Mouse (Mus musculus) spleen, adult 12 weeks (tissue): ENCODE data around the gene Olfr1367.

Experiments used
- DNase-seq: peaks from one replicate; pipeline ENCODE4 v3.0.0; 2022; ENCODE audit warnings: low spot score

The Olfr1367 gene

DNA sequence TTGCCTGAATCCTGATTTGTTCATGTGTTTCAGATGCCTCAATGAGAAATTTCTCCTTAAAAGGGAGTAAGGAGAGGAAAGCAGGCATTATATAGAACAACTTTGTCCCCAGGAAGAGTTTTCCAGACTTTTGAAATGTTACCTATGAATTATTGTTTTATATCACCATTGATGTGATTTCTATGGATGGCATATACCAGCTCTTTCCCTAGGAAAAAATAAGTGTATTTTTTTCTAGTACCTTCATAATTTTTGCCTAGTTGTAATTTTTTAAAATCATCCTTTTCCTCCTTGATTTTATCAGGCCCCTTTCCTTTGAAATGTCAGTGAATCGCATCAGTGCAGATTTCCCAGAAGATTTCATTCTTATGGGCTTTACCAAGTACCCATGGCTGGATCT, at the start of gene Olfr1367:
Olfr1367 (plus strand) TSS at position 301 of the 400 bp plus-strand sequence.
- DNase-seq: no peak

DNA sequence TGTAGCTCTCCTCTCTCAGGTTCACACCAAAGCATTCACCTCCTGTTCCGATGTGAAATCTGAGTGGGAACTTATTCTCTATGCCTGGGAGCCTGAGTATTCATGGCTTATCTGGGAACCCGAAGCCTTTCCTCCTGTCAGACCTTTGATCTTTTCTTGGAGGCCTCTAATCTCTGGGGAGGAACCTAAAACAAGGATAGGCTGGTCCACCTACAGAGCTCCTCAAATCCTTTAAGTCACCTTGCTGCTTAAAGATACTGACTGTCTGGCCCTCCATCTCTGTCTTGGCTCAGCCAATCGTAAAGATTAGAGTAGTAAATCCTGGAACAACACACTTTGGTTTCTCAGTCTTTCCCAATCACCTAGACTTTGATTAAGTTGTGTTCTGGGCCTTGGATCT, 48.2 kb upstream of the Olfr1367 start:
- DNase-seq: no peak

DNA sequence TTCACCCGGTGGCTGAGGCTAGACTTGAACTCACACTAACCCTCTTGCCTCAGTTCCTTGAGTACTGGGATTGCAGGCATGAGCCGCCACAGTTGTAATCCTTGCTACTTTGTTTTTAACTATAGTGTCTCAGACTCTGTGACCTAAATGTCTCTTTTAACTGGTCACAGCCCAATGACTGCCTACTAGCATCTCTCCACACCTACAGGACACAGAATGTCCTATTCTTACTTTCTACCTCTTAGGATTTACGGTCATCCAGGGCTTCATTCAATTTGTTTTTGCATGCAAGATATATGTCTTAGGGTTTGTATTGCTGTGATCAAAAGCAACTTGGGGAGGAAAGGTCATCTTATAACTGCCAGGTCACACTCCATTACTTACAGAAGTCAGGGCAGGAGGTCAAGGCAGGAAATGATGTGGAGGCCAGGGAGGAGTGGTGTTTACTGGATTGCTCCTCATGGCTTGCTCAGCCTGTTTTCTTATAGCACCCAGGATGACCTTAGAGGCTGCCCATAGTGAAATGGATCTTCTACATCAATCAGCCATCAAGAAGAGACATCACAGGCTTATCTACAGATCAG, 42.1 kb upstream of the Olfr1367 start:
- DNase-seq: no peak

DNA sequence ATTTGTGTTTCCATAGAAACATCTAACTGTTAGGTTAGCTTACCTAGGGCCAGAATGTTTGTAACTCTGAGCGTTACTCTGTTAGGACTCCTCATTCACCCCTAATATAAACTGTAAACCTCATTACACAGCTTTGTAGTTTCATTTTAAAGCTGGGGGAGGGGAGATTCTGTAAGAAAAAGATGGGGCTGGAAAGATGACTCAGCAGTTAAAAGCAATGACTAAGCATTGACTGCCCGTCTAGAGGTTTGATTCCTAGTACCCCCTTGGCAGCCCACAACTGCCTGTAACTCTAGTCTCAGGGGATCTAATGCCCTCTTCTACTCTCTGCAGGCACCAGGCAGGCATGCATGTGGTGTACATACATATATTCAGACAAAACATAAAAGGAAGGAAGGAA, 36.9 kb upstream of the Olfr1367 start:
- no peak for DNase-seq

DNA sequence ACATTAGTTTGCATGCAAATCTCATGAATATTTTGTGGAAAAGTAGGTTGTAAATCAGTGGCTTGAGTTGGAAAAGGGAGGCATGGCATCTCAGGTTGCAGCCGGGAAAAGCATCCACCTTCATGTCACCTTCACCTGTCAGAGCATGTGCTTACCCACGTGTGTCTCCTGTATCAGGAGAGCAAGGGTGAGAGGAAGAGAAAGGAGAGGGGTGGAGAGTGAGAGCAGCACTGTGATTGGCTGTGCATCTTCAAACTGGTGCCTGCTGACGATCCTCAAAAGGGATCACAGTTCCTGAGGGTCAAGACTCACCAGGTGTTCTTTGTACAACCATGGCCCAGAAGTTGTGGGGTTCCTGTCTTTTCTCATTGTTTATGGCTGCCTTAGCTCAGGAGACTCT, 34.8 kb upstream of the Olfr1367 start, which contains the start of gene Gpx6:
Gpx6 (plus strand) TSS at position 200 of the 400 bp plus-strand sequence.
- no peak for DNase-seq

DNA sequence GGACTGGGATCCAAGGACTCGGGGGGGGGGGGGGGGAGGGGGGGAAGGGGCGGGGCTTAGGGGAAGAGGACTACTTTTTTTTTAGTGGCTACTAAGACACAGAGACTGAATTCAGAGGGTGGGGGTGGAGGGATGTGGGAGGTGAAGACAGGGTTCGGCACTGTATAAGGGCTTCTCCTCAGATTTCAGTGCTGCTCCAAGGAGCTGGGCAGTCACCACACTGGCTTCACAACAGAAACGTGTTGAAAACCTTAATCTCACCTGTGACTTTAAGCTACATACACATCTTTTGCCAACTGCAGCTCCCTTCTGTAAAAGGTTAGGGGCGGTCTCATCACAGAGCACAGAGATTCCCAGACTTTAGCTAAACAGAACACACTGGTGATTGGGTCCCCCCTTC, 33.9 kb upstream of the Olfr1367 start:
- DNase-seq: no peak

DNA sequence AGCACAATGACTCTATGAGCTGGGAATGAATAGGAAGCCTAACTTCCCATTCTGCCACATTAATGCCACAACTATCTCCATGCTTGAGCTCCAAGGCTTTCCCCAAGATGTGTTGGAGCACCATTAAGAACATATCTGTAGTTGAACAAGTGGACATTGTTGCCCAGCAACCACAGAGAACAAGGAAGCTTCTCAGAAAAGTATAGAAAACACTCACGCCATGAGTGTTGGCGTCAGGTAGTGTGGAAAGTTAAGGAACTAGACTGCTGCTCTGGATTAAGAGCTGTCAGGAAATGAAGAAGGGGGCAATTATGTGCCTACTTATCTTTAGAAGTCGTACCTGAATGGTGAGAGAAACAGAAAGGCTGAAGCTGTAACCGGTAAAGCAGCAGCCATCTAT, 32.8 kb upstream of the Olfr1367 start:
- DNase-seq: no peak

DNA sequence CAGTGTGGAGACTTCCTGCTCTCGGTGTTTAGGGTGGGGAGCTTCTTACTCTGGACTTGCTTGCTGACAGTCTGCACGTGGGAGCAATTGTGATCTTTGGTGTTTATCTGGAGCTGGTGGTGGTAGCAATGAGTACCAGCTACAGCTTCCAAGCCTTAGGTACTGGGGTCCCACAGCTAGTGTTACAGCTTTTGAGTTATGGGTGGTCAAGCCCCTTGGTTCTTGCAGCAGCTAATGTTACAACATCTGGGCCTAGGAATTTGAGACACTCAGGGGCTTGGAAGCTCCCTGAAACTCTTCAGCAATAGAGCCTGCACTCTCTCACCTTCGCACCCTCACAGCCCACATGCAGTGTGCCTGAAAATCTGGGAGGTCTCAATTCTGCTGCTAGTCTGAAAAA, 26.4 kb upstream of the Olfr1367 start:
- DNase-seq: no peak

DNA sequence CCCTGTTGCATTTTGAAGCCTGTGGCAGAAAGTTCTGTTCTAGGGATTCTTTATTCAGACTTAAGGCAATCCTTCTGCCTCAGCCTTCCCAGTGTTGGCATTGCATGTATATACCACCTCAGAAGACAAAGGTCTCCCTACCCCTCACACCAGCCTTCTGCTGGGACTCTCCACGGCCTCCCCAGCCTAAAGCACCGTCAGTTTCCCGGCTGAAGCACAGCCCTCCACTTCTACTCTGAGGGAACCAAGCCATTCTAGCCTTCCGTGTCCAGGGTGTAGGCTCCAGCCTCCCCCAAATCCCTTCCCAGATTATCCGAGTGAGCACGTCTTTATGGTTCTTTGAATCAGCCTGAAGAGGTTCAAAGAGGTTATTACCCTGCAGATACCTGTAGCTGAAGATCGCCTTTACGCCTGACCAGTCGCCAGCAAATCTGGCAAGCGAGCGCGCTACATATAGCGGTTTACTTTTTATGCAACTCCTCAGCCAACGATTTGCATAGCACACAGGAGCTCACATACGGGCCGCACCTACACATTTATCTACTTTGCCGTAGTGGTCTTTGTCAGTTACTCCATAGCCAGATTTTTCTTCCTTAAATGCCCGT, 24.7 kb upstream of the Olfr1367 start:
- DNase-seq: no peak

DNA sequence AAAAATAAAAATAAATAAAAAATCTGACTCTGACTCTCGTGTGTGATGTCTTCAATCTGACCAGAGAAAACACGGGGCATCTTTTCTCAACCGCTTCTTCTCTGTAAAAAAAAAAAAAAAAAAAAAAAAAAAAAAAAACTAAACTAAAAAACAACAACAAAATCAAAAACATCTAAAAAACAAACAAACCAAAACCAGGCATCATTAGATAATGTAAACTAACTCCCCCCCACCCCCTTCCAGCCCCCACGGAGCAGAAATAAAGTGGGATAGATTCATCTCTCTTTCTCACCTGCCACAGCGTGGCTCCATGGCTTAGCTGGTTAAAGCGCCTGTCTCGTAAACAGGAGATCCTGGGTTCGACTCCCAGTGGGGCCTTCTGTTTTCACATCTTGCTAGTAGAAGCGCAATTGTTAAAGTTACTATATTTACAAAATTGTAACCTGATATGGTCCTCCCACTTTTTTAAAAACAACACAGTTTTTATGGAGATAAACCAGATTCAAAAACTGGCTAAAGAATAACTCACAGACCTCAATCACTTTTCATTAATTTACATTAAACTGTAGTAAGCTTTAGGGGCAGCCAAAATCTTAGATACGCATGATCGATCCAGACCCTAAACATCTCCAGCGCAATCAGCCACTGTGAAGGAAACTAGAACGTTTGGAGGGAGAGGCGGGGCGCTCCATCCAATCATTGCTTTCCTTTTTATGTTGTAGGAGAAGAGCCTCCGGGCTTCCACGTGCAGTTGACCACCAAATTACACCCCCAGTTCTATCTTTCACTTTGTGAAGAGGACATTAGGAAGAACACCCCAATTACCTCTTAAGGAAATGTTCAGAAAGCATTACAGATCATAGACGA, 24.0 kb upstream of the Olfr1367 start:
- no peak for DNase-seq

DNA sequence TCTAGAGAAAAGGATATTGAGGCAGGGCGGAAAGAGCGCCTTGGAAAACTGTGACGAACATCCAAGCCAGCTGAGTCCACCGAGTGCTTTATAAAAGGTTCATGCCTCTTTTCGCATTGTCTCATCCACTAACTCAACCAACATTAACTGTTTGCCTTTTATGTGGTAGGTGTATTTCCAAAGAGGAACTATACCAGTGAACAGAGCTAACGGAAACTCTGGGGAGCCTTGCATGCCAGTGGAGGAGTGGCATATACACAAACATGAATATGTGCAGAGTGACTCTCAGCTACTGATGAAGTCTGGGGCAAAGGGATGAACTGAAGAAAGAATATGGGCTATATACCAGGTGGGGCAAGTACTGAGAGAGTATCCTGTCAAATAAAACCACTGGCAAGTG, 23.3 kb upstream of the Olfr1367 start:
- DNase-seq: no peak

DNA sequence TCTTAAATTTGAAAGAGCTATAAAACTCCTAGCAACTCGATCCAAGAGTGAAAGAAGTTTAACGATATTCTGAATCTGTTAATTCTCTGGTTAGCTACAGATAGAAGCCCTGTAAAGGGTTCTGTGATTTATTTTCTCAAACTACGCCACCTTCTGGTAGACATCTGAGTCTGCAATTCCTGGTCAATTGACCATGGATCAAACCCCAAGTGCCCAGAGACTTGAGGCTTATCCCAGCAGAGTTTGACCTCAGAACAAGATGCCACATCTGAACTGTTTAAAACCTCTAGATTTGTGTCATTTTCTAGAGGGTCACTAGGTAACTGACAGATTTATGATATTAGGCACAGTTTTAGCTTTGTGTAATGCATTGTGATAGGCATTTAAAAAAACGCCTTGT, 20.5 kb upstream of the Olfr1367 start:
- DNase-seq: no peak

DNA sequence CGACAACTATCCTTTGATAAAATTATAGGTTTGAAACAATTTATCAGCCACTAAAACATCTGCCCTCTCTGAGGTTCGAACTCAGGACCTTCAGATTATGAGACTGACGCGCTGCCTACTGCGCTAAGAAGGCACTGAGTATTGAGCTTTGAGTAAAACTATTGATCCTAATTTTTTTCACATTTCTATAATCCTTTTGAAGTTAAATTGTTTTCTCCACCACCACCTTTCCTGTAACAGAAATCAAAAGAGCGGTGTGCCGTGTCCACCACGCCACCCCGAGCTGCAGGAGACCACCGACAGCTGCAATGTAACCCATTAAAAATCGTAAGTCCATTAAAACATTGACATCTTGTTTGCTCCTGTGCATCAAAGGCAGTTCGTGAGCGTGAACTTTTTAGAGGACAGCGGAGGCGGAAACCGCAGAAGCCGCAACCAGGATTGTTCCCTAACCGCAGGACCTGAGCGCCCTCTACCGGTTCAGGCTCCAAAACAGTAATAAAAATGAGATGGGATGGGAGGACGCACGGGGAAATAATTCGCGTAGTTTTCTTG, 20.0 kb upstream of the Olfr1367 start:
- peak; percentile 33 for DNase-seq

DNA sequence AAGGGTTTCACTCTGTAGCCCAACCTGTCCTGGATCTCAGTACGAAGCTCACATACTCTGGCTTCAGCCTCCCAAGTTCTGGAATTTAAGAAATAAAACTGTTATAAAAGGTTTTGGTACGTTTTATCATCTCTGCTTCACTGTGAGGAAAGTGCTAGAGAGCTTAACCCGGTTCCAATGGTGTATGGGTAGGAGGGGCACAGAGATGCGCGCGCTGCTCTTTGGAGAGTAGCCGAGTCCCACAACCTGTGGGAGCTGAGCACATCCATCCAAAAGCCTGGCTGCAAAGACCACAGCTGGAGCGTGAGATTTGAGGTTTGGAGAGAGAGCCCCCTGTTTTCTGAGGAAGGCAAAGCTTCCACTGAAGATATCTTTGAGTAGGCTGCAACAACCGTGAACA, 19.3 kb upstream of the Olfr1367 start:
- DNase-seq: no peak

DNA sequence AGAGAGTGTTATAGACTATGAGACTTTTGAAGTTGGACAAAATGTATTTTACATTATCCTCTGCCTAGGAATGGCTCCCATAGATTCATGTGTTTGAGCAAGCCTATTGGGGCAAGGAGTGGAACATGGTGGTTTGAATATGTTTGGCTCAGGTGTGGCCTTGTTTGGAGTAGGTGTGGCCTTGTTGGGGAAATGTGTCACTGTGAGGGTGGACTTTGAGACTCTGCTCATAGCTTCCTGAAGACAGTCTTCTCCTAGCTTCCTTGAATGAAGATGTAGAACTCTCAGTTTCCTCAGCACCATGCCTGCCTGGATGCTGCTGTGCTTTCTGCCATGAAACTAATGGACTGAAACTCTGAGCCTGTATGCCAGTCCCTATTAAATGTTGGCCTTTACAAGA, 3.9 kb downstream of the Olfr1367 start:
- no peak for DNase-seq

DNA sequence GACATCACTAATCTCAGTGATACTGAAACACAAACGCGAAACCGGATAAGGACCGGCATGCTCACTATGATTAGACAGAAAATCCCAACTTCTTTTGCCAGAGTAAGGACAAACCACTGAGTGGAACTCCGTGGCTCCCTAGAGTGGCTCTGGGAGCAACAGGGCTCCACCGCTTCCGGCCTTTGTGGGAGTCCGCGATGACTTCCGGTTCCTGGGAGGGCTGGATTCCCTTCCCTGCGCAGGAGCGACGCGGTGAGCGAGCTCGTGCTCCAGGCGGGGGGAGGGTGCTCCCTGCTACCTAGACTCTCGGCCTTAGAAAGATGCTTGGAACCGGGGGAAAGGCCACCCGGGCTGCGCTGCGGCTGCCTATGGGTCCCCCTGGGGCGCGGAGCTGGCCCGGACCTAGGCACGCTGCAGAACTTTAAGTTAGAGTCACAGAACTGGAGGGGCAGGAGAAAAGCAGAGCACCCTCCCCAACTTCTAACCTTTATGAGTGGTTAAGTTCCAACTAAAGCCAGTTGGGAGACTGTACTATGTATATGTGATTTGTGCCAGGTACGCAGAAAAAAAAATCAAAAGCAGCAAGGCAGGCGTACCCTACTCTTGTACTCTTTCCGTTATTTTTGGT, 16.0 kb downstream of the Olfr1367 start, which contains the start of gene Zscan12:
Zscan12 (plus strand) TSS at position 200 of the 628 bp plus-strand sequence.
- DNase-seq: peak; percentile 65

DNA sequence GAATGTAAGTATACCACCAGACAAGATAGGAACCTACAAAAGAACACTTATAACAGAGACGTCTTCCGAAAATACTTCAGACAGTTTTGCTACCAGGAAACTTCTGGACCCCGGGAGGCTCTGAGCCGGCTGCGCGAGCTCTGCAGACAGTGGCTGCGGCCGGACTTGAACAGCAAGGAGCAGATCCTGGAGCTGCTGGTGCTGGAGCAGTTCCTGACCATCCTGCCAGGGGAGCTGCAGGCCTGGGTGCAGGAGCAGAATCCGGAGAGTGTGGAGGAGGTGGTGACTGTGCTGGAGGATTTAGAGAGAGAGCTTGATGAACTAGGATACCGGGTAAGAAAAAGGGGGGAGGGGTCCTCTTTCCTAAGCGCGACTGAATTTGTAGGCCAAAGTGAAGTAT, 17.0 kb downstream of the Olfr1367 start:
- DNase-seq: no peak

DNA sequence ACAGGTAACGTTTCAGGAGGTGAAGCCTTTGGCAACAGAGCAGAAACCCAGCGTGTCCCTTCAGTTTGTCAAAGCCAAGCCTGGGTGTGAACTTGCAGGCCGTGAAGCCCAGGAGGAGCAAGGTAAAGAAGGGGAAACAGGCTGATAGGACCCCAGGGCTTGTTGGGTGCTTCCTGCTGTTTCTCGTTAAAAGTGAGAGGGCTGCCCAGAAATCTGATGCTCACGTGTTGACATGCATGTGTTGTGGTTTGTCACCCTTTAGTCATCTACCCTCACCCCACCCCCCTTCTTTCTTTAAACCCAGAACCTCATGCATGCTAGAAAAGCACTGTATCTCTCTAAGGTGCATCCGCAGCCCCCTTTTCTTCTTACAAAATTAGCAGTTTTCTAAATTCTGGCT, 19.9 kb downstream of the Olfr1367 start:
- no peak for DNase-seq

DNA sequence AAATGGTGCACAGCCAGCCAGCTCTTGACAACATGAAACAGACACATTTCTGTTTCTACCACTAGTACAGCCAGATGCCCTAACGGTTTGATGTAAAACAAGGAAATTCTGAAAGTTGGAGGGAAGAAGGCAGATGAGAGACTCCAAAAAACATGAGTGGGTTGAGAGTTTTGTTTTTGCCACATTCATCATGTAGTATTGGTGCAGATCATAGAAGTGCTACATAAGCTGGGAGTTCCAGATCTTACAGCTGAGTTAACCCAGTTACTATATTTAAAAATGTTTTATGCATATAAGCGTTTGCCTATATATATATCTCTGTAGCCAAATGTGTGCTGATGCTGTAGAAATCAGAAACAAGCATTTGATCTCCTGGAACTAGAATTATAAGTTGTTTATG, 26.0 kb downstream of the Olfr1367 start:
- DNase-seq: no peak

DNA sequence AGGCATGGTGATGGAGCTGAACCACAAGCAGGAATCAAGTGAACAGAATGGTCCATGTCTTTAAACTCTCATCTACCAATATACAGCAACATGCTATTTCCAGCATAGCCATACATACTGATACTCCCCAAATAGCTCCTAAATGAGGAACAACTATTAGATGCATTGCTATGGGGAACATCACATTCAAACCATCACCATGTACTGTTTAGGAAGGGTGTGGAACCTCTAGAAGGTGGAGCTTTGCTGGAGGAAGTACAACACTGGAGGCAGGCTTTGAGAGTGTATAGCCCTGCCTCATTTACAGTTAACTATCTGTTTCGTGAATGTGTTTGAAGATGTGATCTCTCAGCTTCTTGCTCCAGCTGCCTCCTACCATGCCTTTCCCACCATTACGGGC, 31.1 kb downstream of the Olfr1367 start:
- no peak for DNase-seq

DNA sequence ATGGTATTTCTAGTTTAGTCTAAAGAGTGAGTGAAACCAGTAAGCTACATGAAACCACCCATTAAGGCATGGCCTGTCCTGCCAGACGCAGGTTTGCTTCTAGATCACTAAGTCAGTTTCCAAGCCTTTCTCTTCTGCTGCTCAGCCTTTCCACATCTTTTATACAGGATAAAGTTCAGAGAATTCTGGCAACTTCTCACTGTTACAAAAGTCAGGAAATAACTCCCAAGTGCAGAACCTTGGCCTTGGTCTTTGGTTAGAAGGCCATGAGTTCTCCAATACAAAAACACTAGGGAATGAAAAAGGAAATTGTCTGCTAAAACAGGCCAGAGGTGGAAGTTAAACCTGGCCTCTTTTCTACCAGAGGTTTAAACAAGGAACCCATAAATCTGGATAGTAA, 48.5 kb downstream of the Olfr1367 start:
- no peak for DNase-seq

DNA sequence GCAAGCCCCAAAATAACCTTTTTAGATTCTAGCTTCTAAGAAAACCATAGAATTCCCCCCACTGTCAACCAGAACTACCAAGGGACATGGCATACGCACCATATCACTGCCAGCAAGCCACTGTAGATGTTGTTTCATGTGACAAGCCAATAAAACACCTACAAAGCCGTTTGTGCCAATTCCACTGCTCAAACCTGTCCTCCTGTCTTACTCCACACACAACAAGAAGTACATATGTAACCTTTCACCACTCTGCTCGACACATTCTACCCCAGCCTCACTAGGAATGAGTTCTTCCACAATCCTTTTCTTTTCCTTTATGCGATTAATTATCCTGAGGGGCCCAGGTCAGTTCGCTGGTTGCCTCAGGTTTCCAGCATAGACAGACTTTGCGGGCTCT, 48.9 kb downstream of the Olfr1367 start:
- DNase-seq: no peak
